Mouse (Mus musculus): ENCODE results near the gene Mpdu1. TPM values are rescaled to one million over a fixed set of nuclear protein-coding genes. Genes with fewer than 3 reads are reported as not detected.

Mpdu1 gene
- polyA plus RNA-seq, 2 experiments from 2014 or later = 41.3 to 59.7 TPM

DNA sequence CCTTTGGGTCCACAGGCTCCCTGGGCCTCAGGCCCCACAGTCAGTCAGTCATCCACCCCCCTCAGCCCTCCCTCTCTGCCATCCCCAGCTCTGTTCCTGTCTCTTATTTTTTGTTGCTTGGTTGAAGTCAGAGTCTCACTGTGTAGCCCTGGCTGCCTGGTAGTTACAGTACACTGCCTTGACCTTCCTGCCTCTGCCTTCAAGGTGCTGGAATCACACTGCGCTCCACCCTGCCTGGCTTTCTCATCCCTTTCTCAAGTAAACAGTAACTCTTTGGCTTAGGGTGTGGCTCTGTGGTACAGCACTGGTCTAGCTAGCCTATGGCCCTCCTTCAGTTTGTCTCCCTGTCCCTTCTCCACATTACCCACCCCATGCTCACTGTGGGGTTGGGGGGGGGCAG is 27.4 kb upstream of the Mpdu1 start:
- no peak for ATAC-seq

DNA sequence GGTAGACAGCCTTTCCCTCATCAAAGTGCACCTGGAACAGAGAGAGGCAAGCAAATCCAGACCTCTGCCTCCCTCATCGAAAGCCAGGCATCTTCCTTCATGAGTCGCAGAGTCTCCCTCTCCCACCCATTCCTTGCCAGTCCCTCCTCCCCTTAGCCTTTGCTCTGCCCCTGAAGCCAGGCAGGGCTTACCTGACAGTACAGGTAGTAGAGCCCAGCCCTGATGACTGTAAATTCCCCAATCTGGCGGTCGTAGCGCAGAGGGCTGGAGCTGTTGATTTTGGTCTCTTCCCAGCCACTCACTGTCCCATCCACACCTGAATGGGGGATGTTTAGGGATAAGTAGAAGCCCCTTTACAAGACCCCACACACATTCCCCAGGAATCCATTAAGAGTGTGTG is 24.6 kb upstream of the Mpdu1 start:
- ATAC-seq = no peak

DNA sequence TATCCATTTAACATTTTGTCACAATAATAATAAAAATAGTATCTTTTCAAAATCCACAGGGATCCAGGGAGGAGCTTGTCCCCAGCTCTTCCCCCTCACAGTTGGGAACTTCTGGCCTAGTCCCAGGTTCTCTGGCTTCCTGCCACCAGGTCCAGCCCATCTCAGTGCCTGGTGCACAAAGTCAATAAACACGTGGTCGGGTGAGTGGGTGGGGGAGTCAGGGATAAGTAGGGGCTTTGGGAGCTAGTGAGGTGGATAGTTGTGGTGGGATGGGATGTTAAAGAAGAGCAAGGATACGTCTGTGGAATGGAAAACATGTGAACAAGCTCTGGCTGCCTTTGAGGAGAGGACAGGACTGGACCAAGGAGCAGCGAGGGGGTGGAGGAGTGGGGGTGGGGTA is 23.9 kb upstream of the Mpdu1 start:
- ATAC-seq = no peak

DNA sequence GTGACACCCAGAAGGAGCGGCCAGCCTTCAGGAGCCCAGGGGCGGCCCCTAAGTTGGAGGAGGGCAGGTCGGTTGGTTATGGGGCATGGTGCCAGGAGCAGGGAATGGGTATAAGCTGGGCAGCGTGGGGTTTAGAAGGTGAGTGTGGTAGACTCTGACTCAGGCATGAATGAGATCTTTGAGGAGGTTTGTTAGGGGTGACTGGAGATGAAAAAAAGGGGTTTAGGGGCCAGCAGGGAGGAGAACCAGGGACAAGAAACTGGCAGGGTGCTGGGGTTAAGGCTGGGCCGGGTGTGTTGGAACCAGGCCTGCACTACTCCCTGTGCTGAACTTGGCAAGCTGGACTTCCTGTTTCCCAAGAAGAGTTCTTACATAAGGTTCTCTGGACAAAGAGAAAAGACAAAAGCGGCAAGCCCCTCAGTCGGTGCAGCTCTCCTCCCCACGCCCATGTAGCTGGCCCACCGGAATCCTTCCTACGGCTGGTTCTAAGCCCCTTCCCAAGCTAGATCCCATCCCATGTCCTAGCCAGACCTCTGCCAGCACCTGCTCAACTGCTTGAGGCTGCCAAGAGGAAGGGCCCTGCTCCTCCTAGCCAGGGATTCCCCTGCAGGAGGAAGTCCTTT is 23.2 kb upstream of the Mpdu1 start, which contains the start of gene Tnfsf13:
TSS of gene Tnfsf13 (minus strand) at position 259 of the 623 bp plus-strand sequence.
- ATAC-seq = no peak

- ATAC-seq = no peak
Observed at GRCm38 (mm10) chr11:69684936-69685335, 22.5 kb upstream of the Mpdu1 start.

DNA sequence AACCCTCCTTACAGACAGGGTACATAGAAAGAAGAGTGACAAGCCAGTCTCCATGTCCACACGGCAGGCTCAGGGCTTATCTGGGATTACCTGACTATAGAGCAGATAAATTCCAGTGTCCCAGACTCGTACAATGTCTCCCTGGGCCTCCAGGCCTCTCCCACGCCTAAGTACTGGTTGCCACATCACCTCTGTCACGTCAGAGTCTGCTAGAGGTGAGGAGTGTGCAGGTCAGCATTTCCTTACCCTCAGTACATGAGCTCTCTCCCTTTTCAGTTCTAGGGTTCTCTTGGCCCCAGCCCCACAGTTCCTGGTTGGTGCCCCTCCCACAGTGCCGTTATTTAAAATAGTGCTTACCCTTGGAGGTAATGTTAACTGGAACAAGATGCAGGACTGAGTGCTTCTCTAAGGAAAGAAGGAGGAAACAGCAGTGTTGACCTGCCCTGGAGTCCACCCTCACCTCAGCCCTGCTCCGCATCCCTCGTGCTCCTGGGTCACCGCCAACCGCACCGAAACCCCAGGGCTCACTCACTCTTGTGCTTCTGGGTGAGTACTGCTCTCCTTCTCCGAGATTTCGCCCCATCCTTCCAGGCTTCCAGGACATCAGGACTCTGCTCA is 21.8 kb upstream of the Mpdu1 start:
- no peak for ATAC-seq

DNA sequence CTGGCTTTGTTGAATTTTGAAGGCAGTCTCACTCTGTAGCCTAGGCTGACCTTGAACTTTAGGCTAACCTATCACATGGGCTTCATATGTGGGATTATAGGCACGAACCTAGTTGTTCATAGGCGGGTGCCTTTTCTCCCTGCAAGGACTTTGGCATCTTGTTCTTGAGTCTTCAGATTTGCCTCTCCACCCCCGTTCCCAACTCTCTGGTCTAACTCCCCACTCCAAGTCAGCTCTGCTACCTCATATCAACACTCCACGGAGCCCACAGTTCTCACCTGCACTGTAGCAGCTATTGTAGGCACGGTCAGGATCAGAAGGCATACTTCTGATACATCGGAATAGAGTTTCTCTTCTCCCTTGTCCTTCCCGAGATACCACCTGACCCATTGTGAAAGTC is 21.1 kb upstream of the Mpdu1 start:
- ATAC-seq = no peak

DNA sequence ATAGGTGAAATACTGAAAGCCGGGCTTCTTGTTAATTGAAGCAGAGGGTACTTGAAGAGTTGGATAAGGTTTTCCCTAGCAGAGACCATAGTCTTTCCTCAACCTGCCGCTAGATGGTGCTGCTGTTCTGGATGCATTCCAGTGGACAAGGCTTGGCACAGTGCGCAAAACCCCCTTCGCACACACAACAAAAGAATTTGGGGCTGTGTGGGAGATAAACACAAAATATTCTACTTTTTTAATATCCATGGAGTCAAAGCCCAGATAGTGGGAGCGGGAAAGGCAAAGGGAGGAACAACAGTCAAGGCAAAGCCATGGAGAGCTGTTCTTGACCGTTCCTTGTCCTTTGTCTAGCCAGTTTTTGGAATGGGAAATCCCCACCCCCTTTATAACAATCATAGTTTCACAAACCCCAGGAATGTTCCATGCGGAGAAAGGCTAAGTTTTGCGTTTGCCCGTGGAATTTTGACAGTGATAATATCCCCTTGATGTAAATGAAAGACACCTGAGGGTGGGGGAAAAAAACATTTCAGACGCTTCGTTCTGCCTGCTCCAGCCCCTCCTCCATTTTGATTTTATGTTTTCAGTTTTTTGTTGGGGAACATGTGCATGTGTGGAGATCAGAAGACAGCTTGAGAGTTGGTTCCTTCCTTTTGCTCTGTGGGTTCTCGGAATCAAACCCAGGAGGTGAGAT is 20.5 kb upstream of the Mpdu1 start:
- ATAC-seq = peak; percentile 49

GRCm38 (mm10) chr11:69682209-69682839 is 19.9 kb upstream of the Mpdu1 start:
- ATAC-seq = no peak

- ATAC-seq = peak; percentile 95
Observed at GRCm38 (mm10) chr11:69681314-69682208, 19.1 kb upstream of the Mpdu1 start, which contains the start of gene Senp3. Gene Senp3, minus strand, starts transcription at chr11:69682084.

- no peak for ATAC-seq
Observed at GRCm38 (mm10) chr11:69680136-69680855, 17.9 kb upstream of the Mpdu1 start.

DNA sequence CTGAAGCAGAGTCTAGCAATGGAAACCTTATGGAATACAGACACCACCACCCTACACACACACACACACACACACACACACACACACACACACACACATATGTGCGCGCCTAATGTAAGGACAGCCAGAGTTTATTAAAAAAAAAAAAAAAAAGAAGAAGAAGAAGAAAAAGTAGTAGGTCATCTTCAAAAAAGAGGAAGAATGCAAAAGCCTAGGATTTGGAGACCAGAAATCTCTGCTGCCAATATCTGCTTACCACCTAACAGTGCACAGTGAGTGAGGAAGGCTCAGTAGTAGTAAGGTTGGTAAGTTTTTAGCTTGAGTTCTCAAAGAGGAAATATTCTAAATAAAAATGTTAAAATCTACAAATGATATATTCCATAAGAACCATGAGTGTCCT is 16.7 kb upstream of the Mpdu1 start:
- no peak for ATAC-seq

DNA sequence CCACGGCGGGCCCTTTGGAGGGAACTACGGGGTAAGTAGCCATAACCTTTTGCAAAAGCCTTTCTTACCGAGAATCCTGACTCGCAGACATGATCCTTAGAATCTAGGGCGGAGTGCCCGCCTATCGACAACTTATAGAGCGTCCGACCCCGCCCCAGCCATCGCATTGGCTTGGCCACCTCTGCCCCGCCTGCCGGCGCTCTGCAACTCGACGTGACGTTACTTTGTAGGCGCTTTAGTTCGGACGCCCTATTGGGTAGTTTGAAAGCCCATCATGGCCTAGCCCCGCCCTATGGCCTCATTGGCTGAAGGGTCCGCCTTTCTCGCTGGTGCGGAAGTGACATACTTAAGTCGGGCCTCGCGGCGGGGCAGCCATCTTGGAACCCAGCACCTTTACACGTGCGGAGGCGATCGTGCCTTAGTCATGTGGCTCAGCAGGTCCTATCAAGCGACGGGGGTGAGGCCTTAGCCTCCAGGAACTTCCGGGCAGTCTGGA is 9.8 kb upstream of the Mpdu1 start, which contains the start of gene Eif4a1:
TSS of gene Eif4a1 (minus strand) at position 213 of the 496 bp plus-strand sequence.
- ATAC-seq = peak; percentile 80

- no peak for ATAC-seq
Observed at GRCm38 (mm10) chr11:69671726-69672124, 9.3 kb upstream of the Mpdu1 start.

GRCm38 (mm10) chr11:69670786-69671725 is 8.6 kb upstream of the Mpdu1 start:
- peak; percentile 59 for ATAC-seq

DNA sequence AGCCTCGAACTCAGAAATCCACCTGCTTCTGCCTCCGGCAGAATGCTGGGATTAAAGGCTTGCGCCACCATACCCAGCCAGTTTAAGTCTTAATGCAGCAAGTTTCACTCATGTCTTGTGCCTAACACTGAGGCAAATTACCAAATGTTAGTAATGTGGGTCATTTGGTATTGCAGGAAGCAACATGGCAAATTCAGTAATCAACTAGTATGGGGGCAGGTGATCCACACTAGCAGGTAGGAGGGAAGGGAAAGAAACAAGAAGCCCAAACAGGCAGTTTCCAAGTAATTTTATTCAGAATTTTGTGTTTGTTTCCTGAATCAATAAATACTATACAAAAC is 4.2 kb upstream of the Mpdu1 start:
- no peak for ATAC-seq

DNA sequence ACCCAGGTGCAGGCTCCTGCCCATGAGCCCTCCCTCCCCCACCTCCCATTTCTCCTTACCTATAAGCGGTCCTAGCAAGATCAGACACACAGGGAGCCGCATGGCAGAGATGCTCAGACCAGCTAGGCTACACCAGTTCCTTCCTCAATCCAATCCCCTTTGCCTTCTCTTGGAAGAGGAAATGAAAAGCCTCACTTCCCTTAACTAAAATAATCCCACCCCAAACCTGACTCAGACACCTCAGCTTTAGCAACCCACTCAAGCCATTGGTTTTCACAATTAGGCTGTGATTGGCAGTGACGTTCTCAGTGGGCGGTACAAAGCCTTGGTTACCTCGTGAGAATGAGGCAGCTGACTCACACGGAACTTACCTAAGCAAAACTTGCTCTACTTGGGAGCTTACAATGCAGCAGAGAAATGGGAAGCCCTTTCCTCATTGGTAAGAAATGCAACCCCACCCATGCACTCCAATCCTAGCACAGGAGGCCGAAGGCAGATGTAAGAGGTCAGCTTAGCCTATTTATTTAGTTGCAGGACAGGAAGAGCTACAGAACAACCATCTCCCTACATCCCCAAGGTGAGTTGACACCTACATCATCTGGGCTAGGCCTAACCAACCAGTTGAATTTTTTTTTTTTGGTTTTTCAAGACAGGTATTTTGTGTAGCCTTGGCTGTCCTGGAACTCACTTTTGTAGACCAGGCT is 3.7 kb upstream of the Mpdu1 start, which contains the start of gene Cd68:
TSS of gene Cd68 (minus strand) at position 193 of the 704 bp plus-strand sequence.
- no peak for ATAC-seq

DNA sequence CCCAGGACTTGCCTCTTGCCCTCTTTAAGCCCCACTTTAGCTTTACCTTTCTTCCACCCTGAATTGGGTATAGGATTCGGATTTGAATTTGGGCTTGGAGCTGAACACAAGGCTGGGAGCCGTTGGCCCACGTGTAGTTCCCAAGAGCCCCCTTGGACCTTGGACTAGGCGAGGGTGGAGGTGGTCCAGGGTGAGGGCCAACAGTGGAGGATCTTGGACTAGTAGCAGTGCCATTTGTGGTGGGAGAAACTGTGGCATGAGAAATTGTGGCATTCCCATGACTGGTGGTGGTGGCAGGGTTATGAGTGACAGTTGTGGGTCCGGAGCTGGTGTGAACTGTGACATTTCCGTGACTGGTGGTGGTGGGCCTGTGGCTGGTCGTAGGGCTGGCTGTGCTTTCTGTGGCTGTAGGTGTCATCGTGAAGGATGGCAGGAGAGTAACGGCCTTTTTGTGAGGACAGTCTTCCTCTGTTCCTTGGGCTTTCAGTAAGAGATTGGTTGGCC is 3.1 kb upstream of the Mpdu1 start:
- no peak for ATAC-seq

DNA sequence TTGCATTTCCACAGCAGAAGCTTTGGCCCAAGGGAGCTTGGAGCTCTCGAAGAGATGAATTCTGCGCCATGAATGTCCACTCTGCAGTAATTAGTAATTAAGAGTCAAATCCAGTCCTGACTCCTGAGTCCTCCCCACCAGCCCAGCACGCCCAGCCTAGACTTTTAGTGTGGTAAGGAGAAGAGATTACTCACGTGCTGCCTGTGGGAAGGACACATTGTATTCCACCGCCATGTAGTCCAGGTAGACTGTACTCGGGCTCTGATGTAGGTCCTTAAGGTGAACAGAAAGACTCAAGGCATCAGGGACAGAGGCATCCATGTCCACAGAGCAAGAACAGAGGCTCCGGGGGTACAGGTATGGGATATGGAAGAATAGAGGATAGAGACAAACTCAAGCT is 2.4 kb upstream of the Mpdu1 start:
- no peak for ATAC-seq

Measured in activated CD4-positive, CD25-positive, alpha-beta regulatory T cell, adult 4 months (primary cell).